Mouse (Mus musculus) stomach, embryonic 16.5 days (tissue): ENCODE results near the gene Nt5c2. TPM values are rescaled to one million over a fixed set of nuclear protein-coding genes. Genes with fewer than 3 reads are reported as not detected.

Experiments
- ATAC-seq: fragments of 200-750 bp; cut with Nextera tagmentation; 2 replicates; pipeline ENCODE4 v1.8.0; 2017; ENCODE audit warnings: moderate number of reproducible peaks, moderate TSS enrichment; ENCODE audit not compliant: insufficient read depth, low FRiP score
- H3K27ac ChIP-seq: fragments of 300-500 bp; sonication (generic); 2 replicates; pipeline ENCODE4 v1.5.1; 2014; ENCODE audit warnings: low read length
- H3K27me3 ChIP-seq: fragments of 300-500 bp; sonication (generic); 2 replicates; pipeline ENCODE4 v1.6.1; 2014; ENCODE audit warnings: low read length, control low read depth, mixed read lengths; ENCODE audit not compliant: control insufficient read depth, insufficient read depth
- H3K36me3 ChIP-seq: fragments of 300-500 bp; sonication (generic); 2 replicates; pipeline ENCODE4 v1.6.1; 2014; ENCODE audit warnings: low read length; ENCODE audit not compliant: control insufficient read depth, insufficient read depth
- H3K4me1 ChIP-seq: fragments of 300-500 bp; sonication (generic); 2 replicates; pipeline ENCODE4 v1.6.1; 2014; ENCODE audit warnings: low read length, control low read depth, mixed read lengths; ENCODE audit not compliant: control insufficient read depth, insufficient read depth
- H3K4me2 ChIP-seq: fragments of 300-500 bp; sonication (generic); 2 replicates; pipeline ENCODE4 v1.6.1; 2014; ENCODE audit warnings: low read depth, low read length, mixed read lengths
- H3K4me3 ChIP-seq: fragments of 300-500 bp; sonication (generic); replicated peaks from 2 replicates; pipeline ENCODE4 v1.5.1; 2014; ENCODE audit warnings: mild to moderate bottlenecking, low read length
- H3K9ac ChIP-seq: fragments of 300-500 bp; sonication (generic); 2 replicates; pipeline ENCODE4 v1.6.1; 2014; ENCODE audit warnings: low read length
- H3K9me3 ChIP-seq: fragments of 300-500 bp; sonication (generic); replicated peaks from 2 replicates; pipeline ENCODE4 v1.6.1; 2016; ENCODE audit warnings: low read length, control low read depth; ENCODE audit not compliant: control insufficient read depth
- WGBS: fragments of 180-500 bp; shearing (Covaris S2); extraction: QIAGEN DNeasy Blood & Tissue Kit; methylation state at CpG from one replicate; pipeline ENCODE4 v1.1.7; 2014; 5-methylcytosine and 5-hydroxymethylcytosine counted together
- polyA plus RNA-seq: library from polyadenylated mRNA; unstranded; fragments of >200 nt; fragmentation: Nextera tagmentation; extraction: Ambion mirVana; gene quantifications from 2 replicates; pipeline ENCODE4 v1.2.1, GENCODE M21; 2015

Gene Nt5c2
- polyA plus RNA-seq, 1 experiment from 2014 or later = 91.2 TPM

- peaks cover 4% of the 10 kb centered on the region; the same call in 1 of the 2 replicates for H3K9me3 ChIP-seq
- H3K9ac ChIP-seq = no peak overlapping the region
- 78% methylated on average over 7 of the region's 7 CpGs for WGBS
- no peak overlapping the region for H3K4me3 ChIP-seq
- ATAC-seq = no peak
- peaks cover 38% of the 10 kb centered on the region for H3K36me3 ChIP-seq
- H3K4me2 ChIP-seq = no peak overlapping the region
- no peaks in the 10 kb centered on the region for H3K27me3 ChIP-seq
- no peaks in the 10 kb centered on the region for H3K4me1 ChIP-seq
- no peak overlapping the region for H3K27ac ChIP-seq
Observed at GRCm38 (mm10) chr19:46893484-46893883, 121.5 kb downstream of the Nt5c2 start.

DNA sequence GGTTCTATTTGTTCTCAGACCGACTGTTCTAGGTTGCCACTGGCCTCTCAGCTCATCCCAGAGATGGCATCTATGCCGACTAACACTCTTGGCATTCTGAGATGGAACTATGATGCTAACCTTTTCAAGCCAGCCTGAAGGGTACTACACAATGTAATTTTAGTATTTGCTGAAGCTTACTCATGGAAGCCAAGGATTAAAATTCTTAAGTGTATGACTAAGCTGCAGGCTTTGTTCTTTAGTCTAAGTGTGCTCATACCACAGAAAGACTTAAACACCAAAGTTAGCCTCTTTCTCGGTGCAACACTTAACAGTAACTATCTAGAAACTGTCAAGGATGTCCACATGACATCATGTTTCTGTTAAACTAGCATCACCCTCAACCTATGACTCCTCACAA lies 122.1 kb downstream of the Nt5c2 start:
- WGBS = 66% methylated on average over 3 of the region's 3 CpGs
- Histone ChIP-seq H3K36me3 (peaks cover 35% of the 10 kb centered on the region), H3K9ac (no peak overlapping the region), H3K27me3 (no peaks in the 10 kb centered on the region), H3K4me3 (no peak overlapping the region), H3K27ac (no peak overlapping the region; the same call in 1 of the 2 replicates), H3K4me1 (no peaks in the 10 kb centered on the region), H3K4me2 (no peak overlapping the region), H3K9me3 (peaks cover 4% of the 10 kb centered on the region; the same call in 1 of the 2 replicates)
- no peak for ATAC-seq

DNA sequence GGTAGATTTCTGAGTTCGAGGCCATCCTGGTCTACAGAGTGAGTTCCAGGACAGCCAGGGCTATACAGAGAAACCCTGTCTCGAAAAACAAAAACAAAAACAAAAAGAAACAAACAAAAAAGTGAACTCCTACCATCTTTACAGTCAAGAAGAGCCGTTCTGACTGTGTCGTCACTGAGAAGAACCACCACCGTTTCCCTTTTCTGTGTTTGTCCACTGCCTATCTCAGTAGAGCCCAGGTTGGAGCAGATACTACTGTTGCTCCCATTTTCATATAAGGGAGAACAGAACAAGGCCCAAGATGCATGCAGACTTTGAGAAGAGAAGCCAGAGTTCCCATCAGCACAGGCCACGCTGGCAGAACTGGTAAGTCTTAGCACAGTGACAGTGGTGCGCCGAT lies 124.3 kb downstream of the Nt5c2 start:
- Histone ChIP-seq H3K4me2 (no peak overlapping the region), H3K4me1 (no peaks in the 10 kb centered on the region), H3K36me3 (peaks cover 26% of the 10 kb centered on the region), H3K4me3 (no peak overlapping the region), H3K9ac (no peak overlapping the region), H3K27ac (no peak overlapping the region), H3K27me3 (no peaks in the 10 kb centered on the region), H3K9me3 (no peaks in the 10 kb centered on the region)
- 95% methylated on average over 8 of the region's 8 CpGs for whole genome bisulfite sequencing
- ATAC-seq = no peak

DNA sequence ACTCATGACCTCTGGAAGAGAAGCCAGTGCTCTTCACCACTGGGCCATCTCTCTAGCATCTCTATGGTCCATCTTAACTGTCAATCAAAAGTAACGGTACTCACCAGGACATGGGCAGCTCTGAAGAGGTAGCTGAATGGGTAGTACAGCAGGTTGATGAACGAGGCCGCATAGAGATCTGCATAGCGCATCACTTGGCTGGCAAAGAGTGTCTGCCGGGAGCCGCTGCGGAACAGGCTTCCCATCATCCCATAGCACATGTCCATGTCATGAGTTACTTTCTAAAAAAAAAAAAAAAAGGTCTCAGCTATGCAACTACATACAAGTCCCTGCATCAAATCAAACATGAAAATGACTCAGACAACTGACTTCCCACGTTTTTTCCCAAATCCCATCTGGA lies 125.3 kb downstream of the Nt5c2 start:
- ATAC-seq = no peak
- H3K36me3 ChIP-seq = peaks cover 26% of the 10 kb centered on the region
- no peak overlapping the region for H3K27ac ChIP-seq

DNA sequence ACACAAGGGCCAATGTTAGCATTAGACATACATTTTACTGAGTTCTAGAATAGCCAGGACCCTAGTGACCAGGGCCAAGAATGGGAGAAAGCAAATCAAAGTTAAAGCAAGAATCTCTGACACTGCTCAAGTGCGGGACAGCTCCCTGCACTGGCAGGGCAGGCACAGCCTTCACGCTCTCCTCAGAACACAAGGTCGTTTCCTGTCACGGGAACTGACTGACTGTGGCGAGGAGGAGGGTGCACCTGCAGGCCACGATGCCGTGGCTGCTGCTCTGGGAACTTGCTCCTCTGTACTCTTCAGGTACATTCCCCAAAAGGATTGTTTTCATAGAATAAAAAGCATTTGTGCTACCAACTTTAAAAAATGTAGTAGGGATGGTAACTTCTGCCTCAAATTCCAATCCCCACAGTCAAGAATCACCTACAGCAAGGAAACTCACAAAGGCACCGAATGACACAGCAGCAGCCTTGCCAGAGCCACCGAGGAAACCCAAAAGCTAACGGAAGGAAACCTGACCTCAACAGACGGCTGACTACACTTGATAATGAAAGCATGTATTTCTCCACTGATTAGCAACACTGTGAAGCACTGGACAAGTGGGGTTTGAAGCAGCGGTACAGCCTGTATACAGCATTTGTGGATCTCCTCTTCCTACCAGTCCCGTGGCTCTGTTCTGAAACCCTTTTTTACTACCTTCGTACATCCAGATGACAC lies 127.0 kb downstream of the Nt5c2 start:
- WGBS = 69% methylated on average over 14 of the region's 14 CpGs
- H3K4me1 ChIP-seq = no peaks in the 10 kb centered on the region
- no peak overlapping the region for H3K27ac ChIP-seq
- no peak overlapping the region for H3K4me2 ChIP-seq
- no peak overlapping the region for H3K4me3 ChIP-seq
- no peak overlapping the region for H3K9ac ChIP-seq
- H3K9me3 ChIP-seq = no peaks in the 10 kb centered on the region
- H3K36me3 ChIP-seq = peaks cover 26% of the 10 kb centered on the region
- H3K27me3 ChIP-seq = no peaks in the 10 kb centered on the region
- ATAC-seq = no peak

More for the DNA sequence above, 125.3 kb downstream of the Nt5c2 start:
- H3K4me1 ChIP-seq = no peaks in the 10 kb centered on the region
- H3K27me3 ChIP-seq = no peaks in the 10 kb centered on the region
- no peaks in the 10 kb centered on the region for H3K9me3 ChIP-seq
- no peak overlapping the region for H3K9ac ChIP-seq
- no peak overlapping the region for H3K4me2 ChIP-seq
- no peak overlapping the region for H3K4me3 ChIP-seq
- WGBS = 94% methylated on average over 8 of the region's 8 CpGs

DNA sequence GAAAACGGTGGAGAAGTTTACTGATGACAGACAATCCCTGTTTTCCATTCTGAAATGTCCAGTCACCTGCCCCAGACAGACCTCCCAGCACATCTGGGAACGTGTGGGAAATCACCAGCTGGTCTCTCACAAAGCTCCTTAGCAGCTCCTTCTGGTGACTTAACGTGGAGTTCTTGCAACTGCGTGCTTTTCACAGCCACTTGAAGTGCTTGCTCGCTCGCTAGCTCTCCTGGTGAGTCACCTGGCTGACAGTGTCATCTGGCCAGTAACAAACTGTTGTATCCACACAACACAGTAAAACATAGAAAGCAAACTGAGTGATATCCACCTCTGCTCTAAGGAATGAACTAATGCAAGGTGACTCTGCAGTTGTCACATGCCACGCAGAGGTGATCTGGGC lies 128.1 kb downstream of the Nt5c2 start:
- Histone ChIP-seq H3K36me3 (peaks cover 24% of the 10 kb centered on the region), H3K4me1 (no peaks in the 10 kb centered on the region), H3K9me3 (no peaks in the 10 kb centered on the region), H3K9ac (no peak overlapping the region), H3K4me3 (no peak overlapping the region), H3K4me2 (no peak overlapping the region), H3K27ac (peak overlapping the region; percentile 56), H3K27me3 (no peaks in the 10 kb centered on the region)
- ATAC-seq = no peak
- WGBS = 84% methylated on average over 7 of the region's 7 CpGs

GRCm38 (mm10) chr19:46885365-46885764 lies 129.6 kb downstream of the Nt5c2 start:
- no peak overlapping the region for H3K4me2 ChIP-seq
- no peaks in the 10 kb centered on the region for H3K4me1 ChIP-seq
- no peak overlapping the region for H3K4me3 ChIP-seq
- WGBS = 93% methylated on average over 4 of the region's 4 CpGs
- H3K27me3 ChIP-seq = no peaks in the 10 kb centered on the region
- no peak for ATAC-seq
- H3K36me3 ChIP-seq = peaks cover 11% of the 10 kb centered on the region
- peak overlapping the region; percentile 39; the same call in 1 of the 2 replicates for H3K27ac ChIP-seq
- no peaks in the 10 kb centered on the region for H3K9me3 ChIP-seq
- no peak overlapping the region for H3K9ac ChIP-seq

DNA sequence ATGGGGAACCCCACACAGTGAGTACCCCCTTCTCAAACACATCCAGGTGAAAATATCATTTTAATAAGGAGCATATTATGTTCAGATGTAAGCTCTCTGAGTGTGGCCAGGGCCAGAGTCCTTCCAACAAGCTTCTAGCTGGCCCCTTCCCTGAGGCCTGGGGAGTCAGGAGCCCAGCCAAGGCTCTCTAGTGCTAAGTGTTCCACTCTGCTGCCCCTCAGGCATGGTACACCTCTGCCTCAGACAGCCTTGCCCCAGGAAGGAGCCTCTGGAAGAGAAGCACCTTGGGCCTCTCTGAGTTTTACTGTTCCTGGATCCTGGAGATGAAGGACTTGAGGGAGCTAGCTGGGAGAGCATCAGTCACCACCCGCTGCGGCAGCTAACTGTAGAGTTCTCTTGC lies 135.1 kb downstream of the Nt5c2 start:
- no peak overlapping the region for H3K27ac ChIP-seq
- no peak overlapping the region for H3K4me3 ChIP-seq
- no peaks in the 10 kb centered on the region for H3K4me1 ChIP-seq
- ATAC-seq = no peak
- no peaks in the 10 kb centered on the region for H3K36me3 ChIP-seq
- no peak overlapping the region for H3K9ac ChIP-seq
- H3K4me2 ChIP-seq = no peak overlapping the region
- H3K27me3 ChIP-seq = no peaks in the 10 kb centered on the region
- WGBS = 95% methylated on average over 2 of the region's 2 CpGs
- H3K9me3 ChIP-seq = no peaks in the 10 kb centered on the region

GRCm38 (mm10) chr19:46878346-46878745 lies 136.6 kb downstream of the Nt5c2 start:
- Histone ChIP-seq H3K36me3 (no peaks in the 10 kb centered on the region), H3K27me3 (no peaks in the 10 kb centered on the region), H3K4me1 (no peaks in the 10 kb centered on the region), H3K9ac (no peak overlapping the region), H3K9me3 (no peaks in the 10 kb centered on the region), H3K27ac (no peak overlapping the region), H3K4me3 (no peak overlapping the region), H3K4me2 (no peak overlapping the region)
- WGBS = 41% methylated on average over 13 of the region's 13 CpGs
- ATAC-seq = no peak
